ENCODE assay signal across 13 mouse cellular contexts in genomic region chr8:72215060-72215459, GRCm38 (mm10). TPM values are rescaled to one million over a fixed set of nuclear protein-coding genes. Genes with fewer than 3 reads are reported as not detected.
DNase-seq lines count a peak whose midpoint lies in the region; ATAC-seq and TF ChIP-seq lines count a peak whose summit lies in the region.
"Had no signal": no experiment of that assay in that cellular context is flagged by ENCODE, and none has a peak within 500 bp of the region (broad histone marks: within the 10 kb centered on the region; RNA-seq: fewer than 3 reads in every experiment).

No protein-coding gene starts in this region.

- no peak for TF ChIP-seq EP300 in ES-Bruce4 (IDR thresholded peaks at IDR 0.05; ENCODE audit: insufficient read depth, low read depth, low read length)

- H3K27ac ChIP-seq in hindbrain, postnatal 0 days, result no peak overlapping the region
- no peak overlapping the region for H3K27ac ChIP-seq in hindbrain, embryonic 16.5 days (ENCODE audit: low read depth, low read length)
- H3K27ac ChIP-seq in ES-Bruce4 (ENCODE audit: insufficient read depth, low read length), result no peak overlapping the region
- H3K27ac ChIP-seq in small intestine, adult 2 months (ENCODE audit: insufficient read depth, low read depth, low read length), result peak overlapping the region; percentile 2; the same call in 1 of the 2 replicates
- H3K27ac ChIP-seq: midbrain, embryonic 12.5 days had no signal

- no peaks in the 10 kb centered on the region for H3K36me3 ChIP-seq in hindbrain, postnatal 0 days (ENCODE audit: insufficient read depth, low read length)
- H3K36me3 ChIP-seq in hindbrain, embryonic 16.5 days (ENCODE audit: control insufficient read depth, insufficient read depth, low read length), result no peaks in the 10 kb centered on the region
- no peaks in the 10 kb centered on the region for H3K36me3 ChIP-seq in ES-Bruce4 (ENCODE audit: control insufficient read depth, insufficient read depth, low read length, poor library complexity, severe bottlenecking)
- no peaks in the 10 kb centered on the region for H3K36me3 ChIP-seq in small intestine, adult 2 months (ENCODE audit: control insufficient read depth, insufficient read depth, low read length)
- H3K36me3 ChIP-seq: midbrain, embryonic 12.5 days had no signal

- no peak for TF ChIP-seq POLR2A in ES-Bruce4 (IDR thresholded peaks at IDR 0.05; ENCODE audit: insufficient read depth, low read length)
- TF ChIP-seq POLR2A in small intestine, adult 2 months (IDR thresholded peaks at IDR 0.05; ENCODE audit: low read depth, low read length), result no peak

- H3K27me3 ChIP-seq in hindbrain, postnatal 0 days (ENCODE audit: insufficient read depth, low read length), result no peaks in the 10 kb centered on the region
- peaks cover 2% of the 10 kb centered on the region; the same call in 1 of the 2 replicates for H3K27me3 ChIP-seq in hindbrain, embryonic 16.5 days (replicated peaks; ENCODE audit: control insufficient read depth, insufficient read depth, low read length)
- no peaks in the 10 kb centered on the region for H3K27me3 ChIP-seq in ES-Bruce4 (ENCODE audit: control insufficient read depth, insufficient read depth, low read length, poor library complexity, severe bottlenecking)
- H3K27me3 ChIP-seq in small intestine, adult 2 months (ENCODE audit: control insufficient read depth, insufficient read depth, low read length), result no peaks in the 10 kb centered on the region

- H3K9me3 ChIP-seq in hindbrain, postnatal 0 days (ENCODE audit: low read length), result no peaks in the 10 kb centered on the region
- no peaks in the 10 kb centered on the region for H3K9me3 ChIP-seq in hindbrain, embryonic 16.5 days (ENCODE audit: control insufficient read depth, low read length)
- no peaks in the 10 kb centered on the region for H3K9me3 ChIP-seq in ES-Bruce4 (replicated peaks; ENCODE audit: control insufficient read depth, insufficient read depth, low read length, poor library complexity, severe bottlenecking)
- H3K9me3 ChIP-seq: midbrain, embryonic 12.5 days had no signal

- DNase-seq in hindbrain, postnatal 0 days (ENCODE audit: low spot score), result no peak
- peak; percentile 65 for DNase-seq in kidney, postnatal 10 days
- no peak for DNase-seq in left cerebral cortex, adult 18-20 months (ENCODE audit: low spot score in 2 of 2)
- DNase-seq in frontal cortex, postnatal 14 days (ENCODE audit: low spot score in 2 of 2), result no peak
- no peak for DNase-seq in embryo, embryonic 9.5 days (ENCODE audit: extremely low spot score)
- DNase-seq: embryo, embryonic 11 days; right cerebral cortex, adult 18-20 months had no signal

- ATAC-seq in hindbrain, postnatal 0 days, result no peak
- ATAC-seq in hindbrain, embryonic 16.5 days, result no peak

- WGBS in hindbrain, postnatal 0 days, result 42% methylated on average over 2 of the region's 2 CpGs
- 47% methylated on average over 2 of the region's 2 CpGs for WGBS in hindbrain, embryonic 16.5 days
- 28% methylated on average over 2 of the region's 2 CpGs for WGBS in small intestine, adult 2 months

- H3K9ac ChIP-seq in hindbrain, postnatal 0 days (replicated peaks; ENCODE audit: low read length), result no peak overlapping the region
- no peak overlapping the region for H3K9ac ChIP-seq in hindbrain, embryonic 16.5 days (ENCODE audit: low read depth, low read length)
- no peak overlapping the region for H3K9ac ChIP-seq in ES-Bruce4 (ENCODE audit: low read depth, poor library complexity, severe bottlenecking)
- H3K9ac ChIP-seq: midbrain, embryonic 12.5 days had no signal

- H3K4me3 ChIP-seq in hindbrain, postnatal 0 days (ENCODE audit: low read length), result no peak overlapping the region
- H3K4me3 ChIP-seq in hindbrain, embryonic 16.5 days (ENCODE audit: low read length), result no peak overlapping the region
- H3K4me3 ChIP-seq in ES-Bruce4 (ENCODE audit: low read depth, low read length), result no peak overlapping the region
- no peak overlapping the region for H3K4me3 ChIP-seq in small intestine, adult 2 months (ENCODE audit: low read depth, low read length)
- H3K4me3 ChIP-seq: midbrain, embryonic 12.5 days had no signal

- no peak overlapping the region for H3K4me2 ChIP-seq in hindbrain, postnatal 0 days (ENCODE audit: low read depth, low read length)
- H3K4me2 ChIP-seq in hindbrain, embryonic 16.5 days (ENCODE audit: low read length), result no peak overlapping the region
- H3K4me2 ChIP-seq: midbrain, embryonic 12.5 days had no signal

- TF ChIP-seq CTCF in hindbrain, postnatal 0 days (IDR thresholded peaks at IDR 0.05; ENCODE audit: low read depth), result peak; percentile 35
- TF ChIP-seq CTCF in ES-Bruce4 (IDR thresholded peaks at IDR 0.05; ENCODE audit: low read depth, low read length), result peak; percentile 93
- TF ChIP-seq CTCF in small intestine, adult 2 months (IDR thresholded peaks at IDR 0.05; ENCODE audit: extremely low read depth, insufficient read length, insufficient replicate concordance, low read depth, low read length), result peak; percentile 77; the same call in 1 of the 2 replicates

- peaks cover under 1% of the 10 kb centered on the region; the same call in 1 of the 2 replicates for H3K4me1 ChIP-seq in hindbrain, postnatal 0 days (ENCODE audit: insufficient read depth, low read length)
- H3K4me1 ChIP-seq in hindbrain, embryonic 16.5 days (ENCODE audit: control insufficient read depth, insufficient read depth, low read depth, low read length), result no peaks in the 10 kb centered on the region
- H3K4me1 ChIP-seq in ES-Bruce4 (ENCODE audit: control insufficient read depth, insufficient read depth, low read length), result no peaks in the 10 kb centered on the region
- peaks cover 9% of the 10 kb centered on the region; the same call in 1 of the 2 replicates for H3K4me1 ChIP-seq in small intestine, adult 2 months (ENCODE audit: control insufficient read depth, insufficient read depth, insufficient read length, low read length)
- H3K4me1 ChIP-seq: midbrain, embryonic 12.5 days had no signal

RNA-seq across cellular contexts. Expression of gene Gm11034, which starts 1.6 kb away (rescaled TPM):
- not detected in 2 replicates for total RNA-seq in hindbrain, postnatal 0 days (2014; rRNA removed)
- polyA plus RNA-seq in hindbrain, postnatal 0 days (2015; fragmentation: Nextera tagmentation; extraction: Ambion mirVana), result not detected in 2 replicates
- polyA plus RNA-seq in hindbrain, embryonic 16.5 days (2015; fragmentation: Nextera tagmentation; extraction: Ambion mirVana), result not detected in 2 replicates
- polyA plus RNA-seq in ES-Bruce4 (2011; ENCODE audit: insufficient read depth, insufficient read length, low read depth, missing spikeins), result not detected in 2 replicates
- not detected in 2 replicates for polyA plus RNA-seq in small intestine, adult 2 months (2012; rRNA removed)
- total RNA-seq in left cerebral cortex, adult 18-20 months (2021), result not detected
- total RNA-seq: layer of hippocampus, postnatal 25 days had no signal
- polyA plus RNA-seq: activated CD4-positive, CD25-positive, alpha-beta regulatory T cell, adult 4 months; midbrain, embryonic 12.5 days had no signal

RNA-seq across cellular contexts. Expression of gene Cib3, which starts 2.4 kb away (rescaled TPM):
- total RNA-seq in hindbrain, postnatal 0 days (2014; rRNA removed), result not detected in 2 replicates
- not detected in 2 replicates for polyA plus RNA-seq in hindbrain, postnatal 0 days (2015; fragmentation: Nextera tagmentation; extraction: Ambion mirVana)
- not detected in 2 replicates for polyA plus RNA-seq in hindbrain, embryonic 16.5 days (2015; fragmentation: Nextera tagmentation; extraction: Ambion mirVana)
- polyA plus RNA-seq in ES-Bruce4 (2011; ENCODE audit: insufficient read depth, insufficient read length, low read depth, missing spikeins), result not detected in 2 replicates
- not detected in 2 replicates for polyA plus RNA-seq in small intestine, adult 2 months (2012; rRNA removed)
- total RNA-seq in left cerebral cortex, adult 18-20 months (2021), result not detected
- total RNA-seq: layer of hippocampus, postnatal 25 days had no signal
- polyA plus RNA-seq: midbrain, embryonic 12.5 days had no signal

RNA-seq across cellular contexts. Expression of gene Fam32a, which starts 4.5 kb away (rescaled TPM):
- total RNA-seq in hindbrain, postnatal 0 days (2014; rRNA removed), result 90.0 and 94.7 TPM in 2 replicates
- polyA plus RNA-seq in hindbrain, postnatal 0 days (2015; fragmentation: Nextera tagmentation; extraction: Ambion mirVana), result 78.9 and 83.2 TPM in 2 replicates
- 95.0 and 98.2 TPM in 2 replicates for polyA plus RNA-seq in hindbrain, embryonic 16.5 days (2015; fragmentation: Nextera tagmentation; extraction: Ambion mirVana)
- polyA plus RNA-seq in ES-Bruce4 (2011; ENCODE audit: insufficient read depth, insufficient read length, low read depth, missing spikeins), result 45.1 and 50.4 TPM in 2 replicates
- polyA plus RNA-seq in small intestine, adult 2 months (2012; rRNA removed), result 19.7 and 35.5 TPM in 2 replicates
- 10 to 100 TPM; 57.9 to 58.0 TPM for total RNA-seq in left cerebral cortex, adult 18-20 months (2021)

RNA-seq across cellular contexts. Expression of gene Ap1m1, which starts 24.8 kb away (rescaled TPM):
- total RNA-seq in hindbrain, postnatal 0 days (2014; rRNA removed), result 76.8 and 81.3 TPM in 2 replicates
- polyA plus RNA-seq in hindbrain, postnatal 0 days (2015; fragmentation: Nextera tagmentation; extraction: Ambion mirVana), result 197 and 216 TPM in 2 replicates
- 264 and 287 TPM in 2 replicates for polyA plus RNA-seq in hindbrain, embryonic 16.5 days (2015; fragmentation: Nextera tagmentation; extraction: Ambion mirVana)
- 26.0 and 30.1 TPM in 2 replicates for polyA plus RNA-seq in ES-Bruce4 (2011; ENCODE audit: insufficient read depth, insufficient read length, low read depth, missing spikeins)
- polyA plus RNA-seq in small intestine, adult 2 months (2012; rRNA removed), result 33.6 and 47.4 TPM in 2 replicates
- 10 to 100 TPM; 80.1 to 80.6 TPM for total RNA-seq in left cerebral cortex, adult 18-20 months (2021)

RNA-seq across cellular contexts. Expression of gene Hsh2d, which starts 25.6 kb away (rescaled TPM):
- total RNA-seq in hindbrain, postnatal 0 days (2014; rRNA removed), result not detected in 2 replicates
- 0.14 TPM in 1 of 2 replicates, not detected in the other for polyA plus RNA-seq in hindbrain, postnatal 0 days (2015; fragmentation: Nextera tagmentation; extraction: Ambion mirVana)
- polyA plus RNA-seq in hindbrain, embryonic 16.5 days (2015; fragmentation: Nextera tagmentation; extraction: Ambion mirVana), result not detected in 2 replicates
- polyA plus RNA-seq in ES-Bruce4 (2011; ENCODE audit: insufficient read depth, insufficient read length, low read depth, missing spikeins), result 0.49 TPM in 1 of 2 replicates, not detected in the other
- polyA plus RNA-seq in small intestine, adult 2 months (2012; rRNA removed), result 1.4 and 3.3 TPM in 2 replicates
- total RNA-seq in left cerebral cortex, adult 18-20 months (2021), result not detected
- total RNA-seq: layer of hippocampus, postnatal 25 days had no signal
- polyA plus RNA-seq: midbrain, embryonic 12.5 days had no signal

Comparison
In these comparisons a context has a peak if more than half of its experiments do, and no peak if none do; other contexts are left out.
1. CTCF ChIP-seq: peak in every context shown above with its lines; median percentile 93 in ES-Bruce4; 77 in small intestine, adult 2 months; 35 in hindbrain, postnatal 0 days.